Mouse (Mus musculus) R1 (cell line): ENCODE measurements around the gene Pold1.

Source experiments
- DNase-seq: peaks from one replicate; pipeline ENCODE4 v3.0.0-alpha.2; 2018; ENCODE audit warnings: low read depth, low spot score

The Pold1 gene

GRCm38 (mm10) chr7:44486927-44487575 is 61.6 kb downstream of the Pold1 start:
- DNase-seq, result no peak

DNA sequence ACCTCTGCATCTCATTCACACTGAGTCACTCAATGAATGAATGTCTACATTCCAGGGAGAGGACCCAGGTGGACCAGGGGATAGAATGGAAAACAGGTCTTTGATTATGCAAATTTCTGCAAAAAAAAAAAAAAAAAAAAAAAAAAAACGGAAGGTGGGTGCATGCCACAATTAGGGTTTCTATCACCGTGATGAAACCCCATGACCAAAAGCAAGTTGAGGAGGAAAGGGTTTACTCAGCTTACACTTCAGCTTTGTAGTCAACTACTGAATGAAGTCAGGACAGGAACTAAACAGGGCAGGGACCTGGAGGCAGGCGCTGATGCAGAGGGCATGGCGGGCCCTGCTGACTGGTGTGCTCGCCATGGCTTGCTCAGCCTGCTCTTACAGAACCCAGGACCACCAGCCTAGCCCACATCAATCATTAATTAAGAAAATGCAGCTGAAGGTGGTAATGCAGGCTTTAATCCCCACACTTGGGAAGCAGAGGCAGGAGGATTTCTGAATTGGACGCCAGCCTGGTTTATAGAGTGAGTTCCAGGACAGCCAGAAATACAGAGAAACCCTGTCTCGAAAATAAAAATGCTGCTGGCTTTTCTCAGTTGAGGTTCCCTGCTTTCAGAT is 63.0 kb downstream of the Pold1 start:
- DNase-seq, result no peak

DNA sequence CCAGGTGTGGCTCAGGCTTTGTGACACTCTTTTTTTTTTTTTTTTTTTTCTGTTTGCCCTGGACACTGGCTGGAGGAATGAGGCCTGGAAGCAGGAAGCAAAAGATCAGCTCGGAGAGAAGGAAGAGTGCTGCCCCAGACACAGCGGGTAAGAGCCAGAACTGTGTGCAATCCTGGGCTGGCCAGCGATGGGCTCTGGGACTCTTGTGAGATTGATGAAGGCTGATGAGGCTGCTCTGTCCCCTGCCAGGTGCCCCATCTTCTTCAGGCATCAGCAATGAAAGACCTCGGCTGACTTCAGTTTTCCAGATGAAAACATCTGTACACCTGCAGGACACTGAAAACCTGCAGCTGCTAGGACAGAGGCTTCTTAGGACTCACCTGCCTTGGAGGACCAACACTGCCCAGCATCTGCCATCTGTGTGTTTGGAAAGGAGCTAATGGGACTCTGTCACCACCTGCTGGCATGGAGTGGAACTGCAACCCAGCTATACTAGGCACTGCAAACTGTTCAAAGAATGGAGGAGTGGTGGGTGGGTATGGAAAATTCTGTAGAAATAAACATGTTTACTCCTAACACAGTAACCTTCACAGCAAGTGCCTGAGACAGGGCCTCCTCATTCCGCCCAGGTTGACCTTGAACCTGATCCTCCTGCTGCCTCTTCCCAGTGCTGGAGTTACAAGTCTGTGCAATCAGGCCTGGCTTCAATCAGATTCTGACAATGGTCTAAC is 63.6 kb downstream of the Pold1 start:
- DNase-seq, result peak; percentile 88

DNA sequence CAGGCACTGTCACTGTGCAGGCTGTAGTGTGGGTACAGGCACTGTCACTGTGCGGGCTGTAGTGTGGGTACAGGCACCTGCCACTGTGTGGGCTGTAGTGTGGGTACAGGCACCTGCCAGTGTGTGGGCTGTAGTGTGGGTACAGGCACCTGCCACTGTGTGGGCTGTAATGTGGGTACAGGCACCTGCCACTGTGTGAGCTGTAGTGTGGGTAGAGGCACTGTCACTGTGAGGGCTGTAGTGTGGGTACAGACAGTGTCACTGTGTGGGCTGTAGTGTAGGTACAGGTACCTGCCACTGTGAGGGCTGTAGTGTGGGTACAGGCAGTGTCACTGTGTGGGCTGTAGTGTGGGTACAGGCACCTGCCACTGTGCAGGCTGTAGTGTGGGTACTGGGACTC is 64.5 kb downstream of the Pold1 start:
- DNase-seq, result no peak

GRCm38 (mm10) chr7:44482836-44483435 is 65.7 kb downstream of the Pold1 start:
- no peak for DNase-seq
